Mouse (Mus musculus) liver, embryonic 14.5 days (tissue): ENCODE results near the gene Nrg3.

ENCODE experiments used
- CTCF ChIP-seq: IDR thresholded peaks from 2 replicates; pipeline ENCODE4 v1.5.1; 2016; ENCODE audit warnings: antibody characterized with exemption, low read depth, control low read depth
- EP300 ChIP-seq: IDR thresholded peaks from 2 replicates; pipeline ENCODE4 v1.6.1; 2016; ENCODE audit warnings: antibody characterized with exemption, low read depth

DNA sequence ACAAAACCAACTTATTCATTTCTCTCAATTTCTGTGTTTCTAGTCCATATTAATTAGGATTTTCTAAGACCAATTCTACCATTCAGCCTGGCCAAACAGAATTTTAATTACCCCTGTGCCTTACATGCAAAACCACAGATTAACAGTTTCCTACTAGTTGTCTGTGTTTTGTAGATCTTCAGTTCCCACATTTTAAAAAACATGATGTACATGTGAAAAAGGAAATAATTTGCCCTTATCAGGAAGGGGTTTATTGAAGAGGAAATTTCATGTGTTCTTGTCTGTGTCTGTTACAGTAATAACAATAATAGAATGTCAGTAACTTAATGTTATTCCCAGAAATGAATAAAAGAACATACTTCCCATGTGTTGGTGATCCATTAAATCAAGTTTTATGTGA is 939.4 kb downstream of the Nrg3 start:
- no peak for TF ChIP-seq CTCF
- TF ChIP-seq EP300 = no peak
